Mouse (Mus musculus) kidney, adult 8-10 months (tissue): Measurements from ENCODE around the gene Folr2.

ENCODE experiments used
- DNase-seq, 2 experiments: peaks; one replicate each; pipeline ENCODE4 v3.0.0; 2022

The Folr2 gene

GRCm38 (mm10) chr7:101823758-101824630 is 33.0 kb downstream of the Folr2 start:
- peak; percentile 65 to 81 for DNase-seq

GRCm38 (mm10) chr7:101822836-101823757 is 33.9 kb downstream of the Folr2 start:
- peak; percentile 52 to 54 for DNase-seq

GRCm38 (mm10) chr7:101821571-101822501 is 35.2 kb downstream of the Folr2 start:
- peak; percentile 39 to 41 for DNase-seq

GRCm38 (mm10) chr7:101820295-101821030 is 36.5 kb downstream of the Folr2 start:
- no peak for DNase-seq

- DNase-seq, result no peak
These were observed 39.1 kb downstream of the Folr2 start, which contains the start of gene Phox2a for GRCm38 (mm10) chr7:101817861-101818401. Gene Phox2a (plus strand): TSS chr7:101818313.
